Mouse (Mus musculus) ES-Bruce4 (cell line): ENCODE measurements around the gene Ablim2. TPM values are rescaled to one million over a fixed set of nuclear protein-coding genes. Genes with fewer than 3 reads are reported as not detected.

Source experiments
- H3K27ac ChIP-seq: 2 replicates; pipeline ENCODE4 v1.5.1; 2012; ENCODE audit warnings: low read length, inconsistent platforms; ENCODE audit not compliant: insufficient read depth
- H3K27me3 ChIP-seq: 2 replicates; pipeline ENCODE4 v1.6.1; 2012; ENCODE audit warnings: mild to moderate bottlenecking, low read length, inconsistent platforms; ENCODE audit not compliant: control insufficient read depth, poor library complexity, insufficient read depth, severe bottlenecking
- H3K36me3 ChIP-seq: 2 replicates; pipeline ENCODE4 v1.6.1; 2012; ENCODE audit warnings: inconsistent platforms, mild to moderate bottlenecking, low read length, moderate library complexity; ENCODE audit not compliant: control insufficient read depth, poor library complexity, insufficient read depth, severe bottlenecking
- H3K4me1 ChIP-seq: one replicate; pipeline ENCODE4 v1.8.1; 2011; ENCODE audit warnings: low read length; ENCODE audit not compliant: control insufficient read depth, insufficient read depth
- H3K4me3 ChIP-seq: 2 replicates; pipeline ENCODE4 v1.5.1; 2011; ENCODE audit warnings: low read depth, mild to moderate bottlenecking, low read length
- H3K9ac ChIP-seq: 2 replicates; pipeline ENCODE4 v1.6.1; 2012; ENCODE audit warnings: low read depth, mild to moderate bottlenecking, inconsistent platforms; ENCODE audit not compliant: poor library complexity, severe bottlenecking
- H3K9me3 ChIP-seq: replicated peaks from 2 replicates; pipeline ENCODE4 v1.6.1; 2012; ENCODE audit warnings: mild to moderate bottlenecking, low read length, inconsistent platforms; ENCODE audit not compliant: control insufficient read depth, poor library complexity, insufficient read depth, severe bottlenecking
- CTCF ChIP-seq: IDR thresholded peaks from one replicate; pipeline ENCODE4 v1.8.1; 2011; ENCODE audit warnings: low read depth, low read length
- EP300 ChIP-seq: IDR thresholded peaks from 2 replicates; pipeline ENCODE4 v1.6.1; 2011; ENCODE audit warnings: low read depth, low read length; ENCODE audit not compliant: insufficient read depth
- POLR2A ChIP-seq: IDR thresholded peaks from one replicate; pipeline ENCODE4 v1.8.1; 2011; ENCODE audit warnings: low read length; ENCODE audit not compliant: insufficient read depth
- polyA plus RNA-seq: library from polyadenylated mRNA; stranded (reverse); fragments of >200 nt; gene quantifications from 2 replicates; pipeline ENCODE4 v1.2.4, GENCODE M21; 2011; ENCODE audit warnings: low read depth; ENCODE audit not compliant: missing spikeins, insufficient read depth, insufficient read length

Ablim2 gene
- polyA plus RNA-seq, 1 experiment: 6.1 TPM

- no peaks in the 10 kb centered on the region for H3K9me3 ChIP-seq
- peaks cover under 1% of the 10 kb centered on the region for H3K4me1 ChIP-seq
- H3K27ac ChIP-seq: no peak overlapping the region
- no peaks in the 10 kb centered on the region for H3K27me3 ChIP-seq
- H3K9ac ChIP-seq: no peak overlapping the region
- TF ChIP-seq EP300: no peak
- TF ChIP-seq CTCF: peak; percentile 86
- H3K4me3 ChIP-seq: no peak overlapping the region
- H3K36me3 ChIP-seq: no peaks in the 10 kb centered on the region
Measured at GRCm38 (mm10) chr5:35746910-35747309, 10.8 kb upstream of the Ablim2 start.

GRCm38 (mm10) chr5:35749416-35749815 lies 8.3 kb upstream of the Ablim2 start:
- Histone ChIP-seq H3K27ac (no peak overlapping the region), H3K4me3 (no peak overlapping the region), H3K9ac (no peak overlapping the region), H3K27me3 (no peaks in the 10 kb centered on the region), H3K9me3 (no peaks in the 10 kb centered on the region), H3K4me1 (no peaks in the 10 kb centered on the region), H3K36me3 (no peaks in the 10 kb centered on the region)
- TF ChIP-seq CTCF (no peak), POLR2A (no peak), EP300 (no peak)

- Histone ChIP-seq H3K27me3 (no peaks in the 10 kb centered on the region), H3K27ac (no peak overlapping the region), H3K9ac (no peak overlapping the region), H3K4me1 (no peaks in the 10 kb centered on the region), H3K36me3 (no peaks in the 10 kb centered on the region), H3K4me3 (no peak overlapping the region), H3K9me3 (no peaks in the 10 kb centered on the region)
- TF ChIP-seq CTCF (no peak), POLR2A (no peak), EP300 (no peak)
Measured at GRCm38 (mm10) chr5:35750026-35750425, 7.7 kb upstream of the Ablim2 start.

- Histone ChIP-seq H3K4me3 (no peak overlapping the region), H3K9ac (no peak overlapping the region), H3K4me1 (no peaks in the 10 kb centered on the region), H3K36me3 (no peaks in the 10 kb centered on the region), H3K27me3 (no peaks in the 10 kb centered on the region), H3K27ac (no peak overlapping the region), H3K9me3 (no peaks in the 10 kb centered on the region)
- TF ChIP-seq EP300: no peak
- TF ChIP-seq POLR2A: no peak
- no peak for TF ChIP-seq CTCF
Measured at GRCm38 (mm10) chr5:35751016-35751415, 6.7 kb upstream of the Ablim2 start.

GRCm38 (mm10) chr5:35755131-35755733 lies 2.4 kb upstream of the Ablim2 start:
- no peaks in the 10 kb centered on the region for H3K27me3 ChIP-seq
- no peak overlapping the region for H3K4me3 ChIP-seq

GRCm38 (mm10) chr5:35756020-35756419 lies 1.7 kb upstream of the Ablim2 start:
- no peak overlapping the region for H3K9ac ChIP-seq
- H3K36me3 ChIP-seq: no peaks in the 10 kb centered on the region
- TF ChIP-seq POLR2A (no peak), EP300 (no peak), CTCF (no peak)
- no peak overlapping the region for H3K27ac ChIP-seq
- H3K27me3 ChIP-seq: no peaks in the 10 kb centered on the region
- no peaks in the 10 kb centered on the region for H3K9me3 ChIP-seq
- no peak overlapping the region for H3K4me3 ChIP-seq
- peaks cover 2% of the 10 kb centered on the region for H3K4me1 ChIP-seq

More at GRCm38 (mm10) chr5:35755131-35755733, 2.4 kb upstream of the Ablim2 start:
- Histone ChIP-seq H3K36me3 (no peaks in the 10 kb centered on the region), H3K27ac (no peak overlapping the region), H3K4me1 (peaks cover 2% of the 10 kb centered on the region), H3K9me3 (no peaks in the 10 kb centered on the region), H3K9ac (no peak overlapping the region)
- TF ChIP-seq CTCF (peak; percentile 87), POLR2A (no peak), EP300 (no peak)
